Mouse (Mus musculus) 416B (cell line): ENCODE measurements around the gene Hivep3.
A peak's percentile ranks its signal among the peaks of the same experiment; 100 is the strongest.

ENCODE experiments used
- DNase-seq: peaks from one replicate; pipeline ENCODE4 v3.0.0; 2011; ENCODE audit warnings: low read depth

Gene Hivep3

GRCm38 (mm10) chr4:120023221-120023840, 289.7 kb downstream of the Hivep3 start:
- no peak for DNase-seq

GRCm38 (mm10) chr4:120024071-120024470, 290.5 kb downstream of the Hivep3 start:
- DNase-seq = no peak

DNA sequence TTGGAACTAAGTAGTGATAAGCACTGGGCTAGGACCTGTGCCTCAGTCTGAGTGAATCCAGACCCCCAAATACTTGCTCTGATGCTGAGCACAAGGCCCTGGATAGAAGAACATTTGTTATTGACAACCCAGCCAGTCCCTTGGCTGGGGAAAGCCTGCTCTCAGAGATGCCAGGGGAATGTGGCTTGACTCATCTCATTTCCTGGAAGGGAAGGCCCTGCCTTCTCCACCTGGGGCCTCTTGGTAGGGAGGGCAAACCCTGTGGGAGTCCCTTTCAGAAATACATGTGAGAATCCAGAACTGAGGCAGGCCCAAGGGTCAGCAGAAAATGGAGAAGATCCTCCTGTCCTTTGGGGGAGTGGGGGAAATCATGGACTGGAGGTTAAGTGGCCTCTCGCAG, 294.1 kb downstream of the Hivep3 start:
- no peak for DNase-seq

GRCm38 (mm10) chr4:120029937-120030336, 296.4 kb downstream of the Hivep3 start:
- no peak for DNase-seq

GRCm38 (mm10) chr4:120032320-120032983, 298.9 kb downstream of the Hivep3 start:
- no peak for DNase-seq

DNA sequence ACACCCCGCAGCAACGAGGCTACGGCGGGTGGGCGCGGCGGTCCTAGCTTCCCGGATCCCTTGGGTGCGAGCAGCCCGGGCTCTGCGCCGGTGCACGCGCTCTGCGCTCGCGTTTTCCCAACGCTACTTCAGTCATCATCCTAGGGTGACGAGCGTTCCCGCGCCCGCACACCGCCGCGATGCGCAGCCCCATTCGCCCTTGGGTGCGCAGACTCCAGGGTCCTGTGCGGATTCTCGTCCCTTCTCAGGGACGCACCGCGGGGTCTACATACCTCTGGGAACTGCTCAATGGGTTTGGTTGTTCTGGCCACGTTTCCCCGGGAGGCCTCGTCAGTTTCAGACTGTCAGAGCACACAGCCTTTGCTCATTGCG, 299.4 kb downstream of the Hivep3 start:
- no peak for DNase-seq

DNA sequence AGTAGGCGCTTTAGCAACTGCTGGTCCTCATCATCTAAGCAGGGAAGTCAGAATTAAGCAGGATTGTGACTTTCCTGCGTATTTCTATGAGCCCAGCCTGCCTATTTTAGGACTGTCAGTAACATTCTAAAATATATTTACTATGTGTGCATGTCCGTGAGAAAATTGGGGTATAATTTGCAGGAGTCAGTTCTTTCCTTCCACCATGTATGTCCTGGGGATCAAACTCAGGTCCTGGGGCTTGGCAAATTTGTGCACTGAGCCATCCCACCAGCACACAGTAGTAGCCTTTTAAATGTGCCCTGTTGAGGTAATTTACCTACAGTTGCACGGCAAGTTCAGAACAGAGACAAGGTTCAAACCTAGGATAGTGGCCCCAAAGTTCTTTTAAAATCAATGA, 302.7 kb downstream of the Hivep3 start:
- no peak for DNase-seq

- DNase-seq = no peak
Measured at GRCm38 (mm10) chr4:120037007-120037406, 303.4 kb downstream of the Hivep3 start.

DNA sequence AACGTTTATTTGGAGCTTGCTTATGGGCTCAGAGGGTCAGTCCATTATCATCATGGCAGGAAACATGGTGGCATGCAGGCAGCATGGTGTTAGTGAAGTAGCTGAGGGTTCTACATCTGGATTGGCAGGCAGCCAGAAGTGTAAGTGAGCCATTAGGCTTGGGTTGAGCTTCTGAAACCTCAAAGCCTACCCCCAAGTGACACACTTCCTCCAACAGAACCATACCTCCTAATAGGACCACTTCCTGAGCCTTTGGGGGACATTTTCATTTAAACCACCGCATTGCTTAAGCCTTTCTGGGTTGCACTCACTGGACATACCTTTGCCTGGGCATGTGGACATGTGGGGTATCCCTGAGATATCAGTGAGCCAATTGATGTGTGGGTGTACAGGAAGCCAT, 307.9 kb downstream of the Hivep3 start:
- DNase-seq = peak; percentile 71

DNA sequence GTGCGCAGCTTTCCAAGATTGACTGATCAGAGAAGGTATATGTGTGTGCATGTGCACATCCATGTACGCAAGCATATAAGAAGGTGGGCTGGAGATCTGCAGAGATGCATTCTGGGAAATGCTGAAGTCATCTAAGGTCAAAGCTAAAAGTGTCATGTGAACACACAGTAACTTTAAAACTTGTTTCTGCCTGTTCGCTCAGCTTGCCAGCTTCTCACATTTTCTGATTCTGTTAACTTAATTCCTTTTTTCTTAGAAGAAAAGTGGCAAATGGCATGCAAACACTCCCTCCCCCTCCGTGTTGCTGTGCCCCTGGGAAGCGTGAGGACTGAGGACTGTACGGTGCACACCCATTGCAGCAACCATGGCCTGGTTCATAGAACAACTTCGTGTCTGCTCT, 308.9 kb downstream of the Hivep3 start:
- no peak for DNase-seq

- DNase-seq = no peak
Measured at GRCm38 (mm10) chr4:120044612-120045011, 311.0 kb downstream of the Hivep3 start.

DNA sequence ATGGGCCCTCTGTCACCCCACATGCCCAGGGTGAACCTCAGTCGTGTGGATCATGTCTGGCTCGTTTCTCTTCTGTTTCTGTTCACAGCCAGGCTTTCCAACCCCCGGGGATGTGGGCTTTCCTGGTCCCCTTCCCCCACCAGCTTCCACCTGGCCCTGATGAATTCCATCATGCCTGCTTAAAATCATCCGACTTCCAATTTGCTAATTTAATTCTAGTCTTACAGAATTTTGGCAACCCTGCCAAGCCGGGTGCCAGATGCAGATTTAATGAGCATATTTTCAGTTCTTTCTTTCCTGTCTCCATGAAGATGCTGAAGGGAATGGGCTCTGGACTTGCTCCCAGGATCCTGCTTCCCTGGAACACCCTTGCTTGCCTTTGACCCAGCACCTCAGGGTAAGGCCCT, 311.6 kb downstream of the Hivep3 start:
- DNase-seq = no peak

DNA sequence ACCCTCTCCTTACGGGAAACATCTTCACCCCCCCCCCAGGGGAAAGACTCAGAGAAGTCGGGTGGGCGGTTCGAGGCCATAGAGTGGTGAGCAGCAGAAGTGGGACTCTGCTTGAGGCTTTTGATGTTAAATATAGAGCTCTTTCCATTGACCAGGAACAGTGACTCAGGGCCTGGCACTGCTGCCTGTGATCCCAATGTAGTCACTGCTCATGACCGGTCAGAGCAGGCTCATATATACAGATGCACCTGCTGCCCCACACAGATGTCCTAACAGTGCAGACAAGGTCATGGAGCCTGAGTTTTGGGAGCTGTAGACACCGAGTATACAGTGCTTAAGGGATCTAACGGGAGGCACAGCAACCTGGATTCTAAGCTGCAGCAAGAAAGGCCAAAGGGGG, 312.3 kb downstream of the Hivep3 start:
- no peak for DNase-seq

GRCm38 (mm10) chr4:120047060-120047459, 313.5 kb downstream of the Hivep3 start:
- DNase-seq = no peak

GRCm38 (mm10) chr4:120048274-120048673, 314.7 kb downstream of the Hivep3 start:
- no peak for DNase-seq

- no peak for DNase-seq
Measured at GRCm38 (mm10) chr4:120049857-120050256, 316.3 kb downstream of the Hivep3 start.

- no peak for DNase-seq
Measured at GRCm38 (mm10) chr4:120052481-120052880, 318.9 kb downstream of the Hivep3 start.

GRCm38 (mm10) chr4:120053026-120054005, 319.7 kb downstream of the Hivep3 start:
- no peak for DNase-seq

DNA sequence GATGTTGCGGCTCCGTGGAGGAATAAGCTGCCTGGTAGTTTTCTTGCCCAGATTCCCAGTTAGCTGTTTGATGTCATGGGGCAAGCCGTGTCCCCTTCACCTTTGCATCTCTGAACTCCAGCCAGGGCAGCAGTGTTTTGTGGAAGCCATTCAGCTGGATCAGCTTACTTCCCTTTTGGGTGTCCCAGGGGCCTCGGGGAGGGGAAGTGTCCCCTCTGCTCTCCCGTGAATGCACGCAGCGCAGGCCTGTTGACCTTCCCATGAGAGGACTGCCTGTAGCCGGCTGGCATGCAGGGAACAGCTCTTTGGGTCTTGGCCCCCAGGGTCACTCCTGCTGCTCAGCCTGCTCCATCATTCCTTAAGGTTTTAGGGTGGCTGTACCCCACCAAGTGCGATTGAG, 320.6 kb downstream of the Hivep3 start:
- DNase-seq = no peak

GRCm38 (mm10) chr4:120056451-120056850, 322.9 kb downstream of the Hivep3 start:
- DNase-seq = no peak

- DNase-seq = no peak
Measured at GRCm38 (mm10) chr4:120057529-120057928, 323.9 kb downstream of the Hivep3 start.

- DNase-seq = no peak
Measured at GRCm38 (mm10) chr4:120058157-120058556, 324.6 kb downstream of the Hivep3 start.

GRCm38 (mm10) chr4:120058794-120059193, 325.2 kb downstream of the Hivep3 start:
- DNase-seq = no peak
